Mouse (Mus musculus): ENCODE results near the gene Mfsd11. TPM values are rescaled to one million over a fixed set of nuclear protein-coding genes. Genes with fewer than 3 reads are reported as not detected.
"Not testable (repeated sequence)": the region's sequence is repeated elsewhere in the genome, so short reads cannot be mapped to it uniquely, and the experiment has no call there.

The Mfsd11 gene
- polyA plus RNA-seq, 1 experiment from 2014 or later: 27.5 TPM

DNA sequence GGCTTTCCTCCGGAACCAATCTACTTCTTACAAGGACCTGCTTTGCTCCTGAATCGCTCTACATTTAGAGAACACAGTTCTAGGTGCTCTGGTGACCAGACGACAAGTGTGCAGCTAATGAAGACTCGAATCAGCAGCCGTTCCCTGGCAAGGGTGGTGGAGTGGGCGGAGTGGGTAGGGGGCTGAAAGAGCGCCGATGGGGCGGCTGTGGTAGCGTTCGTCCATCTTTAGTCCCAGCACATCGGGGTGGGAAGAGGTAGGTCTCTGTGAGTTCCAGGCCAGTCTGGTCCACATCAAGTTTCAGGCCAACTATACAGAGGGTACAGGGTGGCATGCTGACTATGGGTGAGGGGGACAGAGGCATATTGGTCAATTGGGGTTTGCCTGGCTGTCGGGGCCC lies 38.6 kb upstream of the Mfsd11 start:
- peaks cover 14% of the 10 kb centered on the region for H3K27me3 ChIP-seq (ENCODE audit: insufficient read depth, poor library complexity, severe bottlenecking)
- H3K36me3 ChIP-seq: 0 out of 2 replicates have a peak, but pooled peaks cover 2% of the 10 kb centered on the region
- WGBS: 74% methylated on average over 13 of the region's 13 CpGs
- H3K4me1 ChIP-seq (replicated peaks): peaks cover 90% of the 10 kb centered on the region
- peak overlapping the region; percentile 48 for H3K4me3 ChIP-seq
- no peak for DNase-seq (ENCODE audit: low spot score)
- H3K9me3 ChIP-seq: no peaks in the 10 kb centered on the region
- H3K27ac ChIP-seq: peak overlapping the region; percentile 93

DNA sequence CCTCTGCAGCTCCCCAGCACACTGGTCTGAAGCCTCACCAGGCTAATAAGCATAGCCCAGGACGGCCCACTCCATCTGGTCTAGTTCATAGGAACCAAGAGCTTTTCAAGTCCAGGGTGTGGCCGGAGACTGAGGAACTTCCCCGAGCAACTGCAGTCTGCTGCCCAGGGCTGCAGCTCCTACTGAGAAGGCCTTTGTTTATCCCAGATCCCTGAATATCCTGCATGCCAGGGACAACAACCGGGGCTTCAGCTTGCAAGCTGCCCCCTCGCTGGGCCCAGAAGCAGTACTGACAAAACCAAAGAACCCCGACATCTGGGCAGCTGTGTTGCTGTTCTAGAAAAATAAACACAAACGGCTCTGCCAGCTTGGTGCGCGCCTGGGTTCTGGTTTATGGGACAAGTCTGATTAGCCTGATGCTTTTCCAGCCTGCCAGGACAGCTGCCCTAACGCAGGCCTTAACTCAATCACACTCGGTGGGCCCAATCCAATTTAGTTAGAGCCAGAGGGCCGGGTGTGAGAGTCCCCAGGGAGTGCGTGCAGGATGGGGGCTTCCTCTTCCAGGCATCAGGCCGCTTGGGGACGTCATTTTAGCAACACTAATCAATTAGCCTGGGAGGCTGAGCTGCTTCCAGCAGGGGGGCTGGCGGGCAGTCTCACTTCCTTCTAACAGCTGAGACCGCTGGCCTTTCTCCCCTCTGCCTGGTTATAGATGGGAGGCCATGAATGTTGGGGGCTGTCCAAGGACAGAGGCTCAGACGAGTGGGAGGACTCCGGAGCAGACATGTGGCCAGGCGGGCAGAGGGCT lies 38.0 kb upstream of the Mfsd11 start:
- H3K27me3 ChIP-seq (ENCODE audit: insufficient read depth, poor library complexity, severe bottlenecking): peaks cover 14% of the 10 kb centered on the region
- no peaks in the 10 kb centered on the region for H3K36me3 ChIP-seq
- H3K4me1 ChIP-seq (replicated peaks): peaks cover 92% of the 10 kb centered on the region
- no peaks in the 10 kb centered on the region for H3K9me3 ChIP-seq
- H3K4me3 ChIP-seq: peak overlapping the region; percentile 48
- peak overlapping the region; percentile 93 for H3K27ac ChIP-seq
- DNase-seq (ENCODE audit: low spot score): peak; percentile 83
- 3% methylated on average over 20 of the region's 20 CpGs for WGBS

DNA sequence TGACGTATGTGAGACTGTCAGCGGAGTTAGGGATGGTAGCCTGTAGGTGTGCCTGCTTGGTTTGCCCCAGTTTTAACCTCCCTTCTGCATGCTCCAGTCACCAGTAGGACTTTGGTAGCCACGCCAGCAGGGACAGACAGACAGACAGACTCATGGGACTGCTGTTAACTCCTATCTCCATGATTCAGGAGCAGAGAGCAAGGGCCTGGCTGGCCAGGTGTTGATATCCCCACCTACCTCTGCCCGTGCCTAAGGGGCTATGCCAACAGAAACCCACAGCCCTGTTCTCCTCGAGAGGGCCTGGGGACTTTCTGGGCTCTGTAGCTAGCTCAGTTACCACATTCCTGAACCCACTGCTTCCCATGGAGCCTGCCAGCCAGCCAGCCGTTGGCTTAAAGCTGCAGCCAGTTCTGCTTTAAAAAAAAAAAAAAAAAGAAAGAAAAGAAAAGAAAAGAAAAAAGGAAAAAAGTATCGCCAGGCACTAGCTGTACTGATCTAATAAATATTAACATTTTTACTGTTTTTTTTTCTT lies 37.3 kb upstream of the Mfsd11 start:
- WGBS: 19% methylated on average over 7 of the region's 7 CpGs
- Histone ChIP-seq H3K4me1 (replicated peaks) (peaks cover 90% of the 10 kb centered on the region), H3K4me3 (peak overlapping the region; percentile 48; the same call in 1 of the 2 replicates)

DNA sequence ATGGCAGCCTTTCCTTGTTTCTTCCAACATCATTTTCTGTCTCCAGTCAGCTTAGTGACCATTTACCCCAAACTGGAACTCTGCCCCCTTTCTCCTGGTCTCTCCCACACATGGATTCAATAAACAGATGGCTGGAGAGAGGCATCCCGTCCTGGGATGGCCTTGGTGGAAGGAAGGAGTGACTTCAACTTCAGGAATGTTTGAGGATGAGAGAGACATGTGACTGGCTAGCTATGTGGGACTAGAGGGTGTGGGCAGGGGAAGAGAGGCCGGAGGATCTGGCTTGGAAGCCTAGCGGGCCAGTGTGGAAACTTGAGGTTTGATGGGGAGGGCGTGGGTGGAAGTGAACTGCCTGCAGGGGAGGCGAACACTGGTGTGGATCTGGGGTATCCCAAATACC lies 35.5 kb upstream of the Mfsd11 start:
- no peaks in the 10 kb centered on the region for H3K36me3 ChIP-seq
- H3K9me3 ChIP-seq: no peaks in the 10 kb centered on the region
- H3K27me3 ChIP-seq (ENCODE audit: insufficient read depth, poor library complexity, severe bottlenecking): 0 out of 2 replicates have a peak, but pooled peaks cover 4% of the 10 kb centered on the region
- WGBS: 77% methylated on average over 5 of the region's 5 CpGs
- H3K27ac ChIP-seq: 0 out of 2 replicates have a peak overlapping the region, but pooled peaks have one; percentile 86
- H3K4me1 ChIP-seq (replicated peaks): peaks cover 88% of the 10 kb centered on the region
- DNase-seq (ENCODE audit: low spot score): no peak
- H3K4me3 ChIP-seq: no peak overlapping the region

More for the DNA sequence above, 37.3 kb upstream of the Mfsd11 start:
- H3K9me3 ChIP-seq: no peaks in the 10 kb centered on the region
- H3K27me3 ChIP-seq (ENCODE audit: insufficient read depth, poor library complexity, severe bottlenecking): peaks cover 7% of the 10 kb centered on the region; the same call in 1 of the 2 replicates
- peak overlapping the region; percentile 93 for H3K27ac ChIP-seq
- no peaks in the 10 kb centered on the region for H3K36me3 ChIP-seq
- DNase-seq (ENCODE audit: low spot score): no peak

DNA sequence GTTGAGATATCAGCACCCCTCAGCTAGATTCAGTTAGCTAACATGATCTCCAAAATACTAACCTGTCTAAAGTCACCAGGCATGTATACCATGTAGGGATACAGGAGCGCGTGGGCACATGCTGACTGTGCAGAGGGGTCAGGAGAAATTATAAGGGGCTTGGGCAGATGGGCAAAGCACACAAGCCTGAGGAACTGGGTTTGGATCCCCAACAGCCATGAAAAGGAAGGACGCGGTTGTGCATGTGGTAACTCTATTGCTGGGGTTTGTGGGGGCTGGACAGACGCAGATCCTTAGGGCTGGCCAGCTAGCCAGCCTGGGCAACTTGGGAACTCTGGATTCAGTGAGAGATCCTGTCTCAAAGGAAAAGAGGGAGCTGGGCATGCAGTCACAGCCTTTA lies 34.7 kb upstream of the Mfsd11 start:
- no peak for DNase-seq (ENCODE audit: low spot score)
- Histone ChIP-seq H3K27ac (no peak overlapping the region), H3K4me1 (replicated peaks) (peaks cover 88% of the 10 kb centered on the region), H3K4me3 (no peak overlapping the region), H3K27me3 (ENCODE audit: insufficient read depth, poor library complexity, severe bottlenecking) (0 out of 2 replicates have a peak, but pooled peaks cover 4% of the 10 kb centered on the region), H3K36me3 (no peaks in the 10 kb centered on the region), H3K9me3 (no peaks in the 10 kb centered on the region)
- 98% methylated on average over 5 of the region's 5 CpGs for whole genome bisulfite sequencing

DNA sequence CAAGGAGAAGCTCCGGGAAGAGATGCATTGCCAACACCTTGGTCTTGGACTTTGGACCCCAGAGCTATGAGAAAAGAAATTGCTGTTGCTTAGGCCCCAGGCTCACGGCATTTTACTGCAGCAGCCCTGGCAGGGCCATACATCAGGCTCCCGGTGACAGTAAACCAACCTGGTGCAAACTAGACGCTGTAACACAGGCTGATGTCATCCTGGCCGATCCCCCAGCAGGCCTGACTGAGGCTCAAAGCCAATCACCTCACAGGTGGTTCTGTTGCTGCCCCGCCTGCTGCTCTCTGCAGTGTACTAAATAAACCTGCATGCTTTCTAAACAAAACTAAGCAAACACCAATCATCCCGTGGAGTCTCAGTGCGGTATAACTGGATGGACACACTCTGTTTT lies 33.5 kb upstream of the Mfsd11 start:
- peaks cover 79% of the 10 kb centered on the region for H3K4me1 ChIP-seq (replicated peaks)
- 76% methylated on average over 8 of the region's 8 CpGs for WGBS
- 0 out of 2 replicates have a peak overlapping the region, but pooled peaks have one; percentile 12 for H3K27ac ChIP-seq
- H3K27me3 ChIP-seq (ENCODE audit: insufficient read depth, poor library complexity, severe bottlenecking): 0 out of 2 replicates have a peak, but pooled peaks cover 4% of the 10 kb centered on the region
- no peak for DNase-seq (ENCODE audit: low spot score)
- 0 out of 2 replicates have a peak, but pooled peaks cover 5% of the 10 kb centered on the region for H3K36me3 ChIP-seq
- H3K9me3 ChIP-seq: no peaks in the 10 kb centered on the region
- no peak overlapping the region for H3K4me3 ChIP-seq

DNA sequence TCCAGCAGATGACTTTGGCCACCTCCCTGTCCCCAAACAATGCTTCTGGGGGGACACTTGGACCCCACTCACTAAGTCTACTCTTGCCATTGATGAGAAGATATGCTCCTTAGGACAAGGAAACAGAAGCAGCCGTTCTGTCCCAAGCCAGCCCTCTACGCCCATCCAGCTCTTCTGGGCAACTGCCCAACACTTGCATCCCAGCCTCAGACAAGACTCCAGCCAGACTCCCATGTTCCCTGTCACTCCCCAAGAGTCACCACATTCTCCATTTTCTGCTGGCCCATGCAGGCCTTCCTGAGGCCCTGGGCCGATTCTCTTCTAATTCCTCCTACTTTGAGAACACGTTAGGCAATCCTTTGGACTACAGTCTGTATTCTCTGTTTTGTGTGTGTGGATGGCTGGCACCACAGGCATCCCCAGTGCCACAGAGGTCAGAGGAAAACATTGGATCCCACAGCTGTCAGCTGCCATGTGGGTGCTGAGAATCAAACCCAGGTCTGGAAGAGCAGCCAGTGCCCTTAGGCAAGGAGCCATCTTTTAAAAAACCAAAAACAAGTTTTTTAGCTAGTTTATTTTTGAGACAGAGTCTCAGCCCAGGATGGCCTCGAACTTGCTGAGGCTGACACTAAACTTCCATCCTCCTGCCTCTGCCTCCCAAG lies 32.2 kb upstream of the Mfsd11 start:
- DNase-seq (ENCODE audit: low spot score): no peak
- 92% methylated on average over 5 of the region's 5 CpGs for WGBS
- Histone ChIP-seq H3K4me1 (replicated peaks) (peaks cover 69% of the 10 kb centered on the region), H3K9me3 (no peaks in the 10 kb centered on the region), H3K27me3 (ENCODE audit: insufficient read depth, poor library complexity, severe bottlenecking) (0 out of 2 replicates have a peak, but pooled peaks cover 4% of the 10 kb centered on the region), H3K27ac (peak overlapping the region; percentile 53; the same call in 1 of the 2 replicates), H3K4me3 (no peak overlapping the region), H3K36me3 (0 out of 2 replicates have a peak, but pooled peaks cover 5% of the 10 kb centered on the region)

DNA sequence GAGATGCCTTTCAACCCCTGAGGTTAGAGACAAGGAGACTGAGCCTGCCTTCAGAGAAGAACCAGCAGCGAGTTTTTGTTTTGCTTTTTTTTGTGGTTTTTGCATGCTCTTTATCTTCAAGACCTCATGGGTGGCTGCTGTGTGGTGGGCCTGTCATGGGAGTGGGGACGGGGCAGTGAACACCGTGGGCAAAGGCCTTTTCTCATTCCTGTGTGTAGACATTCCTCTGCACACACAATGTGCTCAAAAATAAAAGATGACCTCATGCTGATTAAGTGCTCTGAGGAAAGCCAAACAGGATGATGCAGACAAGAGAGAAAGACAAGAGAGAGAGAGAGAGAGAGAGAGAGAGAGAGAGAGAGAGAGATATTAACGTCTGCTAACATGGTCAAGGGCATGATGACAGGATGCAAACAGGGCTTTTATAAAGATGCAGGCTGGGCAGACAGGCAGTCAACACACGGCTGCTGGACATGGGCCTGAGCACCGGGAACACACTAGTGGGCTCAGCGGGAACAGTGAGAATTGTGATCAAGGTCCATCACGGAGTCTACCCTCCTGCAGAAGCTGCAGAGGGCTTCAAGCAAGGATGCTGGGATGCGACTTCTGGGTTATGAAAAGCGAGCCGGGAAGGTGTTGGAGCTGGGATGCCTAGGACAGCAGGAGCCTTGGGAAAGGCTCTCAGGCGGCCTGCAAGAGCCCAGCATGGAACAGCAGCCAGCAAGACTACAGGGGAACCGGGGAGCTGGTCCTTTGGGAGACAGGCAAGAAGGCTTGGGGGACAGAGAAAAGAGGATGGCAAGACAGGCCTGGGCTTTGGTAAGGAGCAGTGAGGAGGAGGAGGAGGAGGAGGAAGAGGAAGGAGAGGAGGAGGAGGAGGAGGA lies 30.9 kb upstream of the Mfsd11 start:
- 0 out of 2 replicates have a peak, but pooled peaks cover 2% of the 10 kb centered on the region for H3K27me3 ChIP-seq (ENCODE audit: insufficient read depth, poor library complexity, severe bottlenecking)
- H3K9me3 ChIP-seq: no peaks in the 10 kb centered on the region
- 58% methylated on average over 13 of the region's 13 CpGs for WGBS
- H3K4me1 ChIP-seq (replicated peaks): peaks cover 69% of the 10 kb centered on the region
- 0 out of 2 replicates have a peak, but pooled peaks cover 5% of the 10 kb centered on the region for H3K36me3 ChIP-seq
- peak overlapping the region; percentile 53 for H3K27ac ChIP-seq
- DNase-seq (ENCODE audit: low spot score): no peak
- H3K4me3 ChIP-seq: no peak overlapping the region

DNA sequence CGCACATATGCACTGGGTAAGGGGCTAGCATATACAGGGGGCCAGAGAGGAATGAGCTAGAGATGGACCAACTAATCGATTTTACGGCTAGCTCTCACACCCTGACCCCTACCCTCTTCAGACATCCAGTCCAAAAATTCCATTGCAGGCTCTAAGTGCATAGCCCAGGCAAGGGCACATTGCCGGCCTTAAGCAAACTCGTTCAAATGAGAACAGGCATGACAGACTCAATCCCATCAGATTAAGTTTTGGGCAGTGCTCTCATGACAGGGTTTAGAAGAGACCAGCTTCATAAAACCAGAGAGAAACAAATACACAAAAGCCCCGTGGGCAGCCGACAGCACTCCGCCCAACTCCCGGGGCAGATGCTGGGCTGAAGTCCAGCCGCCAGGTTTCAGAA lies 30.0 kb upstream of the Mfsd11 start:
- 69% methylated on average over 10 of the region's 10 CpGs for WGBS
- DNase-seq (ENCODE audit: low spot score): no peak
- Histone ChIP-seq H3K4me1 (replicated peaks) (peaks cover 69% of the 10 kb centered on the region), H3K27ac (peak overlapping the region; percentile 46; the same call in 1 of the 2 replicates), H3K27me3 (ENCODE audit: insufficient read depth, poor library complexity, severe bottlenecking) (no peaks in the 10 kb centered on the region), H3K36me3 (0 out of 2 replicates have a peak, but pooled peaks cover 5% of the 10 kb centered on the region), H3K4me3 (no peak overlapping the region), H3K9me3 (no peaks in the 10 kb centered on the region)

DNA sequence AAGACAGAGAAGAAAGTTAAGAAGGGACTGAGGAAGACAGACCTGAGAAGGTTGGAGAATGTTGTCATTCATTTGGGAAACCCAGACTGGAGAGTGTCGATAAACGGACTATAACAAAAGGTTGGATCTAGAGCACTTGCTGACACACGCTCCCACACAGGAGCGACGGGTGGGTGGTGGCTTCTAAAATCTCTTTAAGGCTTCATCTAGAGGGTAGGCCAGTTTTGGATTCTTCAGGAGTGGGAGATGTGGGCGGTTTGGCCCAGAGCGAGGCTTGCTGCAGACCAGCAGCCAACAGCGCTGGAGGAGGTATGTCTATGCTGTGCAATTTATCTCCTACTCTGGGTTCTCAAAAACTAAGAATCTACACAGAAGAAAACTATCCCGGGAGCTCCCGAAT lies 29.6 kb upstream of the Mfsd11 start:
- Histone ChIP-seq H3K9me3 (no peaks in the 10 kb centered on the region), H3K4me1 (replicated peaks) (peaks cover 70% of the 10 kb centered on the region), H3K27ac (no peak overlapping the region), H3K36me3 (0 out of 2 replicates have a peak, but pooled peaks cover 5% of the 10 kb centered on the region), H3K4me3 (no peak overlapping the region), H3K27me3 (ENCODE audit: insufficient read depth, poor library complexity, severe bottlenecking) (no peaks in the 10 kb centered on the region)
- DNase-seq (ENCODE audit: low spot score): no peak
- 90% methylated on average over 10 of the region's 10 CpGs for WGBS

DNA sequence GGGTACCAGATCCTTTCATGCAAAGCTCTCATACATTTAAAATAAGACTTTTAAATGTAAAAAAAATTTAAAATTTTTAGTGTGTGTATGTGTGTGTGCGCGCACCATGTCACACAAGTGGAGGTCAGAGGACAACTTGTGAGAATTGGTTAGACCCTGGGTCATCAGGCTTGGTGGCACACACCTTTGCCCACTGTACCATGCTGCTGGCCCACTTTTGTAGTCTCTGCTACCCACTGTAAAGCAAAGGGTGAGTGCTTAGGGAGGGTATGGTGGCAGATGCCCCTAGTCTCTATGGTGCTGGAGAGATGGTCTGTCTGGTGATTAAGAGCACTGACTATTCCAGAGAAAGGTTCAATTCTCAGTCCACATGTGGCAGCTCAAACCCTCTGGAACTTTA lies 29.0 kb upstream of the Mfsd11 start:
- Histone ChIP-seq H3K27me3 (ENCODE audit: insufficient read depth, poor library complexity, severe bottlenecking) (no peaks in the 10 kb centered on the region), H3K27ac (no peak overlapping the region), H3K36me3 (0 out of 2 replicates have a peak, but pooled peaks cover 5% of the 10 kb centered on the region), H3K4me1 (replicated peaks) (peaks cover 75% of the 10 kb centered on the region), H3K9me3 (no peaks in the 10 kb centered on the region), H3K4me3 (no peak overlapping the region)
- DNase-seq (ENCODE audit: low spot score): no peak
- whole genome bisulfite sequencing: 98% methylated on average over 2 of the region's 2 CpGs

DNA sequence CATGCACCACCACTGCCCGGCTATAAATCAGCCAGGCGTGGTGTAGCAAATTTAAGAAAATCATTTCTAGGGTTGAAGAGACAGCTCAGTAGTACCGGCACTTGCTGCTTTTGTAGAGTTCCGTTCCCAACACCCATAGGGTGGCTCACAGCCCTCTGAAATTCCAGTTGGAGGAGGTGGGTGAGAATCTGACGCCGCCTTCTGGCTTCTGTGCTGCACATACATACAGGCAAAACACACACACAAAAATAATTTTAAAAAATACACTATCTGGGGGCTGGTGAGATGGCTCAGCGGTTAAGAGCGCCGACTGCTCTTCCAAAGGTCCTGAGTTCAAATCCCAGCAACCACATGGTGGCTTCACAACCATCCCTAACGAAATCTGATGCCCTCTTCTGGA lies 28.4 kb upstream of the Mfsd11 start:
- not testable (repeated sequence) for H3K4me3 ChIP-seq; H3K9me3 ChIP-seq; H3K27ac ChIP-seq; H3K36me3 ChIP-seq; H3K27me3 ChIP-seq (ENCODE audit: insufficient read depth, poor library complexity, severe bottlenecking); DNase-seq (ENCODE audit: low spot score)
- WGBS: 95% methylated on average over 10 of the region's 10 CpGs
- H3K4me1 ChIP-seq (replicated peaks): peaks cover 75% of the 10 kb centered on the region
